Mouse (Mus musculus) heart, postnatal 25 days (tissue): ENCODE data around the gene Ccdc9b. TPM values are rescaled to one million over a fixed set of nuclear protein-coding genes. Genes with fewer than 3 reads are reported as not detected.

Experiments
- DNase-seq: peaks from one replicate; pipeline ENCODE4 v3.0.0; 2022; ENCODE audit warnings: low spot score
- intact Hi-C: fragments of 180-260 bp; cut with DNase I; formaldehyde crosslinking; loops from one replicate; pipeline ENCODE4 v1.15.1; 2025
- total RNA-seq, 2 experiments: library from RNA; stranded (reverse); gene quantifications; 2 replicates each; pipeline ENCODE4 v1.2.3; 2021

Gene Ccdc9b
- total RNA-seq, 2 experiments from 2014 or later, result 23.0 to 24.2 TPM

- intact Hi-C loops, result no loop called here
- DNase-seq, result no peak
Observed at GRCm38 (mm10) chr2:118751896-118752791, 10.3 kb downstream of the Ccdc9b start.

- intact Hi-C loops, result no loop called here
Observed at GRCm38 (mm10) chr2:118750476-118750875, 12.0 kb downstream of the Ccdc9b start.

GRCm38 (mm10) chr2:118749341-118749884 is 13.0 kb downstream of the Ccdc9b start:
- no peak for DNase-seq
- intact Hi-C loops, result no loop called here

More at GRCm38 (mm10) chr2:118750476-118750875, 12.0 kb downstream of the Ccdc9b start:
- no peak for DNase-seq

GRCm38 (mm10) chr2:118747301-118747960 is 15.0 kb downstream of the Ccdc9b start:
- DNase-seq, result no peak
- intact Hi-C loops, result no loop called here

GRCm38 (mm10) chr2:118745915-118746901 is 16.3 kb downstream of the Ccdc9b start:
- intact Hi-C loops, result loop anchor here (1.0 to 2.0 kb wide), 2 partner anchors 15 to 33 kb away; partner anchors contain the start of gene Disp2
- no peak for DNase-seq

GRCm38 (mm10) chr2:118745232-118745884 is 17.1 kb downstream of the Ccdc9b start, which contains the start of gene Inafm2:
TSS of gene Inafm2 (plus strand) at chr2:118745758.
- intact Hi-C loops, result loop anchor here (1.0 to 2.0 kb wide), 2 partner anchors 16 to 33 kb away; partner anchors contain the start of gene Disp2
- DNase-seq, result peak; percentile 91

- no peak for DNase-seq
- intact Hi-C loops, result loop anchor here (1.0 to 5.0 kb wide), 4 partner anchors 17 to 118 kb away; partner anchors contain the start of genes Ankrd63, Disp2 and Ivd
Observed at GRCm38 (mm10) chr2:118744621-118745020, 17.8 kb downstream of the Ccdc9b start.

- no peak for DNase-seq
- intact Hi-C loops, result loop anchor here (1.0 to 5.0 kb wide), 3 partner anchors 41 to 140 kb away; partner anchors contain the start of genes Ankrd63 and Ivd
Observed at GRCm38 (mm10) chr2:118743261-118743943, 19.1 kb downstream of the Ccdc9b start.

GRCm38 (mm10) chr2:118741183-118741582 is 21.3 kb downstream of the Ccdc9b start:
- intact Hi-C loops, result loop anchor here (5.0 kb wide), 2 partner anchors 39 to 121 kb away; partner anchors contain the start of genes Ankrd63 and Ivd
- DNase-seq, result no peak

- intact Hi-C loops, result loop anchor here (5.0 kb wide), 2 partner anchors 38 to 122 kb away; partner anchors contain the start of genes Ankrd63 and Ivd
- no peak for DNase-seq
Observed at GRCm38 (mm10) chr2:118740341-118740740, 22.1 kb downstream of the Ccdc9b start.

- DNase-seq, result no peak
- intact Hi-C loops, result no loop called here
Observed at GRCm38 (mm10) chr2:118733341-118733740, 29.1 kb downstream of the Ccdc9b start.

GRCm38 (mm10) chr2:118731981-118732380 is 30.5 kb downstream of the Ccdc9b start:
- DNase-seq, result no peak

GRCm38 (mm10) chr2:118730622-118730915 is 31.9 kb downstream of the Ccdc9b start:
- intact Hi-C loops, result loop anchor here (1.0 kb wide), 1 partner anchor 92 kb away; no protein-coding TSS in a partner anchor
- DNase-seq, result peak; percentile 43

More at GRCm38 (mm10) chr2:118731981-118732380, 30.5 kb downstream of the Ccdc9b start:
- intact Hi-C loops, result no loop called here

GRCm38 (mm10) chr2:118729816-118730621 is 32.4 kb downstream of the Ccdc9b start:
- DNase-seq, result no peak
- intact Hi-C loops, result loop anchor here (1.0 to 2.0 kb wide), 2 partner anchors 29 to 92 kb away; no protein-coding TSS in a partner anchor

- DNase-seq, result no peak
- intact Hi-C loops, result loop anchor here (2.0 kb wide), 1 partner anchor 28 kb away; no protein-coding TSS in a partner anchor
Observed at GRCm38 (mm10) chr2:118729194-118729593, 33.3 kb downstream of the Ccdc9b start.

GRCm38 (mm10) chr2:118728337-118728736 is 34.1 kb downstream of the Ccdc9b start, which contains the start of gene Plcb2:
TSS of gene Plcb2 (minus strand) at chr2:118728438.
- DNase-seq, result no peak
- intact Hi-C loops, result loop anchor here (2.0 kb wide), 1 partner anchor 28 kb away; no protein-coding TSS in a partner anchor

GRCm38 (mm10) chr2:118727911-118728310 is 34.5 kb downstream of the Ccdc9b start:
- no peak for DNase-seq
- intact Hi-C loops, result loop anchor here (2.0 kb wide), 1 partner anchor 27 kb away; no protein-coding TSS in a partner anchor
